Mouse (Mus musculus) MEL (cell line): ENCODE data around the gene Gpr45. TPM values are rescaled to one million over a fixed set of nuclear protein-coding genes. Genes with fewer than 3 reads are reported as not detected.

Experiments
- DNase-seq: peaks from one replicate; pipeline ENCODE4 v3.0.0; 2011; ENCODE audit warnings: low read depth, low spot score
- H3K27ac ChIP-seq: 2 replicates; pipeline ENCODE4 v1.5.1; 2012; ENCODE audit warnings: low read depth, mild to moderate bottlenecking, control low read depth, low read length, moderate library complexity; ENCODE audit not compliant: control insufficient read depth
- H3K27me3 ChIP-seq, 2 experiments: fragments of 150-350 bp in 1 of 2; sonication (generic) in 1 of 2; 2 replicates each; pipeline ENCODE4 v1.6.1; 2012; ENCODE audit warnings: low read length in 2 of 2, mild to moderate bottlenecking in 2 of 2, improper control_type of control experiment in 1 of 2, moderate library complexity in 1 of 2; ENCODE audit not compliant: insufficient read depth in 2 of 2, control insufficient read depth in 1 of 2
- H3K36me3 ChIP-seq, 2 experiments: 2 replicates each; pipeline ENCODE4 v1.6.1; 2012 to 2014; ENCODE audit warnings: low read length in 2 of 2, improper control_type of control experiment in 1 of 2, inconsistent platforms in 1 of 2, mild to moderate bottlenecking in 1 of 2; ENCODE audit not compliant: insufficient read depth in 2 of 2, control insufficient read depth in 1 of 2
- H3K4me1 ChIP-seq, 2 experiments: fragments of 150-350 bp in 1 of 2; sonication (generic) in 1 of 2; 2 replicates each; pipeline ENCODE4 v1.6.1; 2012; ENCODE audit warnings: low read length in 2 of 2, improper control_type of control experiment in 1 of 2, mild to moderate bottlenecking in 1 of 2; ENCODE audit not compliant: insufficient read depth in 2 of 2, control insufficient read depth in 1 of 2
- H3K4me3 ChIP-seq, 2 experiments: fragments of 150-350 bp in 1 of 2; sonication (generic) in 1 of 2; 2 replicates each; pipeline ENCODE4 v1.5.1; 2012; ENCODE audit warnings: low read depth in 2 of 2, low read length in 2 of 2, mild to moderate bottlenecking in 2 of 2, moderate library complexity in 2 of 2, control low read depth in 1 of 2, improper control_type of control experiment in 1 of 2; ENCODE audit not compliant: control insufficient read depth in 1 of 2, insufficient read depth in 1 of 2
- H3K79me2 ChIP-seq: 2 replicates; pipeline ENCODE4 v1.6.1; 2012; ENCODE audit warnings: mild to moderate bottlenecking, low read length, moderate library complexity; ENCODE audit not compliant: control insufficient read depth, poor library complexity, insufficient read depth
- H3K9ac ChIP-seq: 2 replicates; pipeline ENCODE4 v1.6.1; 2012; ENCODE audit warnings: low read depth, mild to moderate bottlenecking, control low read depth, low read length, moderate library complexity; ENCODE audit not compliant: control insufficient read depth, poor library complexity, severe bottlenecking
- H3K9me3 ChIP-seq: fragments of 150-350 bp; sonication (generic); replicated peaks from 2 replicates; pipeline ENCODE4 v1.6.1; 2012; ENCODE audit warnings: mild to moderate bottlenecking, low read length, improper control_type of control experiment, moderate library complexity; ENCODE audit not compliant: insufficient read depth
- BHLHE40 ChIP-seq: IDR thresholded peaks from 2 replicates; pipeline ENCODE4 v1.6.1; 2012; ENCODE audit warnings: low read depth, mild to moderate bottlenecking, inconsistent platforms, low read length, improper control_type of control experiment, borderline replicate concordance
- CHD1 ChIP-seq: IDR thresholded peaks from 2 replicates; pipeline ENCODE4 v1.6.1; 2012; ENCODE audit warnings: low read depth, mild to moderate bottlenecking, inconsistent platforms, low read length, improper control_type of control experiment
- CHD2 ChIP-seq: IDR thresholded peaks from 2 replicates; pipeline ENCODE4 v1.6.1; 2011; ENCODE audit warnings: low read length, improper control_type of control experiment
- CTCF ChIP-seq, 3 experiments: IDR thresholded peaks in 2 of 3; conservative IDR thresholded peaks in 1 of 3; 2 replicates each; pipeline ENCODE4 v1.5.1; 2011 to 2012; ENCODE audit warnings: low read length in 3 of 3, low read depth in 2 of 3, mild to moderate bottlenecking in 2 of 3, improper control_type of control experiment in 1 of 3, inconsistent platforms in 1 of 3, mixed read lengths in 1 of 3, moderate library complexity in 1 of 3; ENCODE audit not compliant: control insufficient read depth in 1 of 3, insufficient read depth in 1 of 3, poor library complexity in 1 of 3, severe bottlenecking in 1 of 3
- EP300 ChIP-seq, 2 experiments: IDR thresholded peaks; 2 replicates each; pipeline ENCODE4 v1.6.1; 2011; ENCODE audit warnings: improper control_type of control experiment in 2 of 2, low read length in 2 of 2, low read depth in 1 of 2, mild to moderate bottlenecking in 1 of 2
- ETS1 ChIP-seq: IDR thresholded peaks from 2 replicates; pipeline ENCODE4 v1.6.1; 2012; ENCODE audit warnings: low read depth, mild to moderate bottlenecking, inconsistent platforms, low read length, improper control_type of control experiment, moderate library complexity
- GABPA ChIP-seq: IDR thresholded peaks from 2 replicates; pipeline ENCODE4 v1.6.1; 2012; ENCODE audit warnings: low read depth, mild to moderate bottlenecking, inconsistent platforms, low read length, improper control_type of control experiment, moderate library complexity
- HCFC1 ChIP-seq: IDR thresholded peaks from 2 replicates; pipeline ENCODE4 v1.6.1; 2012; ENCODE audit warnings: low read depth, mild to moderate bottlenecking, inconsistent platforms, low read length, improper control_type of control experiment, moderate library complexity
- JUND ChIP-seq: IDR thresholded peaks from 2 replicates; pipeline ENCODE4 v1.6.1; 2011; ENCODE audit warnings: low read depth, mild to moderate bottlenecking, improper control_type of control experiment, low read length
- KAT2A ChIP-seq: conservative IDR thresholded peaks from 2 replicates; pipeline ENCODE4 v1.6.1; 2012; ENCODE audit warnings: low read depth, low read length, improper control_type of control experiment, inconsistent platforms
- MAZ ChIP-seq: IDR thresholded peaks from 2 replicates; pipeline ENCODE4 v1.6.1; 2012; ENCODE audit warnings: low read depth, mild to moderate bottlenecking, inconsistent platforms, low read length, improper control_type of control experiment
- MEF2A ChIP-seq: IDR thresholded peaks from 2 replicates; pipeline ENCODE4 v1.6.1; 2014; ENCODE audit warnings: low read depth, mild to moderate bottlenecking, inconsistent platforms, low read length, improper control_type of control experiment; ENCODE audit not compliant: poor library complexity, insufficient replicate concordance, severe bottlenecking; ENCODE audit errors: extremely low read depth
- MYC ChIP-seq: IDR thresholded peaks from 2 replicates; pipeline ENCODE4 v1.6.1; 2011; ENCODE audit warnings: low read depth, mild to moderate bottlenecking, low read length, improper control_type of control experiment, moderate library complexity
- NELFE ChIP-seq: IDR thresholded peaks from 2 replicates; pipeline ENCODE4 v1.6.1; 2011; ENCODE audit warnings: low read depth, low read length, improper control_type of control experiment
- NRF1 ChIP-seq: IDR thresholded peaks from 2 replicates; pipeline ENCODE4 v1.6.1; 2014; ENCODE audit warnings: low read depth, mild to moderate bottlenecking, inconsistent platforms, low read length, improper control_type of control experiment, moderate library complexity; ENCODE audit not compliant: poor library complexity, insufficient read depth, severe bottlenecking
- POLR2AphosphoS5 ChIP-seq: IDR thresholded peaks from 2 replicates; pipeline ENCODE4 v1.6.1; 2012; ENCODE audit warnings: low read depth, borderline replicate concordance, mild to moderate bottlenecking, inconsistent platforms, low read length, moderate library complexity, mixed read lengths
- RAD21 ChIP-seq: IDR thresholded peaks from 2 replicates; pipeline ENCODE4 v1.6.1; 2011; ENCODE audit warnings: mild to moderate bottlenecking, low read depth, low read length, improper control_type of control experiment
- RCOR1 ChIP-seq: IDR thresholded peaks from 2 replicates; pipeline ENCODE4 v1.6.1; 2012; ENCODE audit warnings: low read depth, mild to moderate bottlenecking, inconsistent platforms, low read length, improper control_type of control experiment
- SIN3A ChIP-seq: IDR thresholded peaks from 2 replicates; pipeline ENCODE4 v1.6.1; 2012; ENCODE audit warnings: low read length, improper control_type of control experiment, inconsistent platforms
- SMC3 ChIP-seq: IDR thresholded peaks from 2 replicates; pipeline ENCODE4 v1.6.1; 2011; ENCODE audit warnings: low read depth, low read length, improper control_type of control experiment
- TBP ChIP-seq: IDR thresholded peaks from 2 replicates; pipeline ENCODE4 v1.8.0; 2011; ENCODE audit warnings: low read depth, low read length, improper control_type of control experiment
- TCF12 ChIP-seq: IDR thresholded peaks from 2 replicates; pipeline ENCODE4 v1.6.1; 2014; ENCODE audit warnings: low read depth, mild to moderate bottlenecking, inconsistent platforms, low read length, improper control_type of control experiment, moderate library complexity
- ZC3H11A ChIP-seq: IDR thresholded peaks from 2 replicates; pipeline ENCODE4 v1.6.1; 2012; ENCODE audit warnings: low read depth, mild to moderate bottlenecking, inconsistent platforms, low read length, improper control_type of control experiment
- ZMIZ1 ChIP-seq: IDR thresholded peaks from 2 replicates; pipeline ENCODE4 v1.6.1; 2012; ENCODE audit warnings: low read depth, mild to moderate bottlenecking, inconsistent platforms, low read length, improper control_type of control experiment, moderate library complexity
- ZNF384 ChIP-seq: IDR thresholded peaks from 2 replicates; pipeline ENCODE4 v1.6.1; 2012; ENCODE audit warnings: low read depth, mild to moderate bottlenecking, inconsistent platforms, low read length, improper control_type of control experiment
- polyA plus RNA-seq, 2 experiments: library from polyadenylated mRNA; stranded (reverse) in 1 of 2; unstranded in 1 of 2; fragments of >175 nt in 1 of 2; fragments of >200 nt in 1 of 2; gene quantifications; 2 replicates each; pipeline versions ENCODE4 v1.2.1 to v1.2.4; 2012; ENCODE audit warnings: low replicate concordance in 2 of 2, low read depth in 1 of 2; ENCODE audit not compliant: insufficient read length in 2 of 2, insufficient read depth in 1 of 2, missing spikeins in 1 of 2
- total RNA-seq: library from RNA; depleted of rRNA; stranded (reverse); fragments of 300-350 nt; gene quantifications from 2 replicates; pipeline ENCODE4 v1.2.3, GENCODE M21; 2012

Gene Gpr45
- total and polyA plus RNA-seq, 3 experiments = not detected

DNA sequence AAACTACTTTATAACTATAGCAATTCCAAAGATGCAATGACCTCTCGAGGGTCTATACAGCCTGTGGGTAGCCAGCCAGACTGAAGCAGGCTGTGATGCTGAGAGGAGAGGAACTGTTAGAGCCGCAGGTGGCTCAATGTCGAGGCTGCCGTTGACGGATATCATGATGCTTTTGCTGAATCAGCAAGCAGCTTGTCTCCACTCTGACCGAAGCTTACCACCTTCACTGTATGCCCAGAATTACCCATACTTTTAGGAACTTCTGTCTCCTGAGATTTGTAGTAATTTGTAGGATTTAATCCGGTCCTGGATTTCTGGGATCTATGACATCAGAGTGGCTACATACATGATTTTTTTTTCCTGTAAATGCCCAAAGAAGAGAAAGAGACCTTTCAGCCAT is 83.3 kb downstream of the Gpr45 start:
- Histone ChIP-seq H3K79me2 (no peaks in the 10 kb centered on the region), H3K36me3 (no peaks in the 10 kb centered on the region), H3K4me1 (no peaks in the 10 kb centered on the region), H3K9ac (no peak overlapping the region), H3K4me3 (no peak overlapping the region), H3K27ac (no peak overlapping the region), H3K27me3 (no peaks in the 10 kb centered on the region; a peak in 1 of 4 replicates), H3K9me3 (no peaks in the 10 kb centered on the region)
- no peak for DNase-seq
- TF ChIP-seq TBP = no peak
- no peak for TF ChIP-seq POLR2AphosphoS5
- no peak for TF ChIP-seq MYC
- no peak for TF ChIP-seq MAZ
- TF ChIP-seq BHLHE40 = no peak
- TF ChIP-seq CHD1 = no peak
- TF ChIP-seq ETS1 = no peak
- TF ChIP-seq ZC3H11A = no peak
- no peak for TF ChIP-seq HCFC1
- TF ChIP-seq SIN3A = no peak
- no peak for TF ChIP-seq GABPA
- no peak for TF ChIP-seq NRF1
- no peak for TF ChIP-seq RAD21
- no peak for TF ChIP-seq KAT2A
- no peak for TF ChIP-seq ZMIZ1
- no peak for TF ChIP-seq ZNF384
- no peak for TF ChIP-seq EP300 (IDR thresholded peaks at IDR 0.05; ENCODE audit: low read depth in 1 of 2, low read length in 2 of 2)
- no peak for TF ChIP-seq SMC3
- TF ChIP-seq CTCF (IDR thresholded peaks at IDR 0.05 in 2 of 3, conservative IDR thresholded peaks at IDR 0.05 in 1 of 3; ENCODE audit: control insufficient read depth in 1 of 3, insufficient read depth in 1 of 3, low read depth in 2 of 3, low read length in 3 of 3, poor library complexity in 1 of 3, severe bottlenecking in 1 of 3) = no peak
- TF ChIP-seq MEF2A = no peak

DNA sequence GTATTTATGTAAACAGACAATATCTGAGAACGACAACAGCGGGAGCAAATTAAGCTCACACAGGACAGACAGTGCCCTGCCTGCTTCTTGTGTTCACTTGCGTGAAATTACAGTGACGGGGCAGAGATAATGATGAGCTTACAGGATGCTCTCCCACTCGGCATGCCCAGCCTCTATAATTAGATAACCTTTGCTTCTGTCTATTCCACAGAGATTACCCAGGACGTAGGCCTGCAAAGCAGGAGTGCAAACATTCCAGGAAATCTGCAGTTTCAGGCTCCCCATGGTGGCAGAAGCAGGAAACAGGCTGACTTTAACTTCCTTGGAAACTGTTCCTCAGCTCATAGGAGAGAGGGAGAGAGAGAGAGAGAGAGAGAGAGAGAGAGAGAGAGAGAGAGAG is 89.6 kb downstream of the Gpr45 start:
- H3K4me3 ChIP-seq = no peak overlapping the region
- TF ChIP-seq JUND (no peak), ZNF384 (no peak), MAZ (no peak), EP300 (IDR thresholded peaks at IDR 0.05; ENCODE audit: low read depth in 1 of 2, low read length in 2 of 2) (no peak), MEF2A (no peak), TCF12 (no peak), TBP (no peak), KAT2A (no peak), NELFE (no peak), RCOR1 (no peak), CHD2 (no peak)
- no peaks in the 10 kb centered on the region for H3K9me3 ChIP-seq
- H3K4me1 ChIP-seq = no peaks in the 10 kb centered on the region
- H3K27me3 ChIP-seq = no peaks in the 10 kb centered on the region
- no peaks in the 10 kb centered on the region for H3K36me3 ChIP-seq
- no peak overlapping the region for H3K27ac ChIP-seq
- H3K9ac ChIP-seq = no peak overlapping the region
- DNase-seq = no peak
- H3K79me2 ChIP-seq = no peaks in the 10 kb centered on the region
